Mouse (Mus musculus): Measurements from ENCODE around the gene Atad3a. TPM values are rescaled to one million over a fixed set of nuclear protein-coding genes. Genes with fewer than 3 reads are reported as not detected.

The Atad3a gene
- total and polyA plus RNA-seq, 3 experiments = 133 to 216 (median 154) TPM

DNA sequence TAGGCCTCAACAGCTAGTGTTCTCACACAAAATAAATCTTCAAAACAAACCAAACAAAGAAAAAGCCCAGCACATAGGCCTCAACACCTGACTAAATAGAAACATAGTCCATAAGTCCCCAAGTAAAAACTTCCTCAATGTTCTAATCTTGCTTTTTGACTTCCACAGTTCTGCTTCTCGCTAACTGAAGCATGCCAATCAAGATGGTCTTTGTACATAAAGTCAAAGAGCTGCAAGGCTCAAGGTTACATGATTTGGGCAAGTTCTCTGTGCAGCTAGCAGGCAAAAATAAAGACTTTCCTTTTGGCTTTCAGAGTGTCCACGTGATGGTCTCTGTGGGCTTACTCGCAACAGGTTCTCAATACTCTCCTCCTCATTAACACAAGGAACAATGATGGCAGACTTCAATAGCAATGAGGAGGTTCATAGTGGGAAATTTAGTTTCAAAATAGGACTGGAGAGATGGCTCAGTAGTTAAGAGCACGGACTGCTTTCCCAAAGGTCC, 57.4 kb downstream of the Atad3a start:
- in situ Hi-C loops (cut with MboI; ENCODE audit: low pct_ligation_motif_present, low pct_unique_long_range_greater_than_20kb, low sequenced_read_pairs) = no loop called here
- H3K4me3 ChIP-seq (replicated peaks in 1 of 3; ENCODE audit: low read depth in 2 of 3, low read length in 2 of 3, poor library complexity in 1 of 3) = no peak overlapping the region
- no peaks in the 10 kb centered on the region for H3K9me3 ChIP-seq (replicated peaks; ENCODE audit: low read length)
- H3K79me2 ChIP-seq (replicated peaks; ENCODE audit: control insufficient read depth, extremely low read depth, insufficient read depth, poor library complexity, severe bottlenecking) = peaks cover 29% of the 10 kb centered on the region
- H3K36me3 ChIP-seq (replicated peaks in 1 of 2; ENCODE audit: control insufficient read depth in 1 of 2, insufficient read depth in 1 of 2, low read length in 1 of 2) = peaks cover 0 to 9% of the 10 kb centered on the region in 2 experiments
- H3K27me3 ChIP-seq (replicated peaks) = no peaks in the 10 kb centered on the region
- H3K27ac ChIP-seq (ENCODE audit: insufficient read depth, low read depth) = no peak overlapping the region
- dilution Hi-C loops (cut with MboI; ENCODE audit: extremely low pct_ligation_motif_present, extremely low pct_unique_long_range_greater_than_20kb, low sequenced_read_pairs) = no loop called here
- TF ChIP-seq POLR2A (IDR thresholded peaks at IDR 0.05; ENCODE audit: low read depth, low read length) = no peak
- TF ChIP-seq MAFK (IDR thresholded peaks at IDR 0.05; ENCODE audit: insufficient replicate concordance, low read length) = no peak
- no peak for TF ChIP-seq ZC3H11A (IDR thresholded peaks at IDR 0.05; ENCODE audit: low read depth, low read length)
- no peak for TF ChIP-seq E2F4 (IDR thresholded peaks at IDR 0.05; ENCODE audit: insufficient replicate concordance, low read depth, low read length)
- TF ChIP-seq MEF2A (IDR thresholded peaks at IDR 0.05; ENCODE audit: borderline replicate concordance, low read depth, low read length) = no peak
- TF ChIP-seq IRF4 (IDR thresholded peaks at IDR 0.05; ENCODE audit: low read depth, low read length) = no peak
- TF ChIP-seq POLR2AphosphoS2 (IDR thresholded peaks at IDR 0.05; ENCODE audit: low read depth, low read length) = no peak
- TF ChIP-seq NRF1 (IDR thresholded peaks at IDR 0.05; ENCODE audit: low read depth, low read length) = no peak
- TF ChIP-seq NELFE (IDR thresholded peaks at IDR 0.05; ENCODE audit: low read depth, low read length) = no peak
- DNase-seq (ENCODE audit: extremely low read depth) = no peak
- H3K4me2 ChIP-seq (ENCODE audit: insufficient read depth, low read depth, poor library complexity, severe bottlenecking) = peak overlapping the region; percentile 39; the same call in 1 of the 2 replicates
- H3K4me1 ChIP-seq (ENCODE audit: control insufficient read depth in 1 of 2, insufficient read depth in 2 of 2) = peaks cover 3 to 32% of the 10 kb centered on the region in 2 experiments; a peak in 2 of 4 replicates
- peak overlapping the region; percentile 21 for H3K9ac ChIP-seq (ENCODE audit: insufficient read depth, low read depth)

DNA sequence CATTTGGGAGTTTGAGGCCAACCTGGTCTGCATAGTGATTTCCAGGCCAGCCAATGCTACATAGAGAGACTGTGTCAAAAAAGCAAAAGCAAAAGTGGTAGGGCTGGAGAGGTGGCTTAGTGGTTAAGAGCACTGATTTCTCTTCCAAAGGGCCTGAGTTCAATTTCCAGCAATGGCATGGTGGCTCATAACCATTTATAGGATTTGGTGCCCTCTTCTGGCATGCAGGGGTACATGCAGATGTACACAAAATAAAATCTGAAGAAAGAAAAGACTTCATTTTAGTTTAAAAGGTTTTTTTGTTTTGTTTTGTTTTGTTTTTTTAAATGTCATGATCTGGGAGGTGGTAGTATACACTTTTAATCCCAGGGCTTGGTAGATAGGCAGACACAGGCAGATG, 60.5 kb downstream of the Atad3a start:
- Histone ChIP-seq H3K4me1 (ENCODE audit: control insufficient read depth in 1 of 2, insufficient read depth in 2 of 2) (peaks cover 11 to 31% of the 10 kb centered on the region in 2 experiments), H3K36me3 (replicated peaks in 1 of 2; ENCODE audit: control insufficient read depth in 1 of 2, insufficient read depth in 1 of 2, low read length in 1 of 2) (no peaks in the 10 kb centered on the region), H3K9me3 (replicated peaks; ENCODE audit: low read length) (no peaks in the 10 kb centered on the region), H3K27me3 (replicated peaks) (peaks cover 2% of the 10 kb centered on the region), H3K4me3 (replicated peaks in 1 of 3; ENCODE audit: low read depth in 2 of 3, low read length in 2 of 3, poor library complexity in 1 of 3) (no peak overlapping the region), H3K79me2 (replicated peaks; ENCODE audit: control insufficient read depth, extremely low read depth, insufficient read depth, poor library complexity, severe bottlenecking) (peaks cover 2% of the 10 kb centered on the region), H3K4me2 (ENCODE audit: insufficient read depth, low read depth, poor library complexity, severe bottlenecking) (no peak overlapping the region), H3K27ac (ENCODE audit: insufficient read depth, low read depth) (no peak overlapping the region), H3K9ac (ENCODE audit: insufficient read depth, low read depth) (no peak overlapping the region)
- DNase-seq (ENCODE audit: extremely low read depth) = no peak
- peak; percentile 81 for TF ChIP-seq RAD21 (IDR thresholded peaks at IDR 0.05; ENCODE audit: low read depth, low read length)
- TF ChIP-seq ELF1 (IDR thresholded peaks at IDR 0.05; ENCODE audit: low read depth, low read length) = no peak
- TF ChIP-seq NRF1 (IDR thresholded peaks at IDR 0.05; ENCODE audit: low read depth, low read length) = no peak
- TF ChIP-seq POLR2A (IDR thresholded peaks at IDR 0.05; ENCODE audit: low read depth, low read length) = no peak
- peak; percentile 66 for TF ChIP-seq SMC3 (IDR thresholded peaks at IDR 0.05; ENCODE audit: low read depth, low read length)
- TF ChIP-seq MAX (IDR thresholded peaks at IDR 0.05; ENCODE audit: low read length) = no peak
- TF ChIP-seq CTCF (conservative IDR thresholded peaks at IDR 0.05 in 1 of 2, IDR thresholded peaks at IDR 0.05 in 1 of 2; ENCODE audit: low read depth in 2 of 2, low read length in 2 of 2) = peak; percentile 69 to 84
- dilution Hi-C loops (cut with MboI; ENCODE audit: extremely low pct_ligation_motif_present, extremely low pct_unique_long_range_greater_than_20kb, low sequenced_read_pairs) (no loop called here), in situ Hi-C loops (cut with MboI; ENCODE audit: low pct_ligation_motif_present, low pct_unique_long_range_greater_than_20kb, low sequenced_read_pairs) (no loop called here)
